Mouse (Mus musculus) cerebellum, postnatal 25 days (tissue): ENCODE results near the gene Isg20l2.

Source experiments
- DNase-seq, 2 experiments: peaks; one replicate each; pipeline ENCODE4 v3.0.0; 2021; ENCODE audit warnings: mixed read lengths in 2 of 2

Isg20l2 gene

GRCm38 (mm10) chr3:87980728-87981127 lies 50.6 kb downstream of the Isg20l2 start:
- DNase-seq: no peak

GRCm38 (mm10) chr3:87981214-87981760 lies 51.2 kb downstream of the Isg20l2 start:
- no peak for DNase-seq

DNA sequence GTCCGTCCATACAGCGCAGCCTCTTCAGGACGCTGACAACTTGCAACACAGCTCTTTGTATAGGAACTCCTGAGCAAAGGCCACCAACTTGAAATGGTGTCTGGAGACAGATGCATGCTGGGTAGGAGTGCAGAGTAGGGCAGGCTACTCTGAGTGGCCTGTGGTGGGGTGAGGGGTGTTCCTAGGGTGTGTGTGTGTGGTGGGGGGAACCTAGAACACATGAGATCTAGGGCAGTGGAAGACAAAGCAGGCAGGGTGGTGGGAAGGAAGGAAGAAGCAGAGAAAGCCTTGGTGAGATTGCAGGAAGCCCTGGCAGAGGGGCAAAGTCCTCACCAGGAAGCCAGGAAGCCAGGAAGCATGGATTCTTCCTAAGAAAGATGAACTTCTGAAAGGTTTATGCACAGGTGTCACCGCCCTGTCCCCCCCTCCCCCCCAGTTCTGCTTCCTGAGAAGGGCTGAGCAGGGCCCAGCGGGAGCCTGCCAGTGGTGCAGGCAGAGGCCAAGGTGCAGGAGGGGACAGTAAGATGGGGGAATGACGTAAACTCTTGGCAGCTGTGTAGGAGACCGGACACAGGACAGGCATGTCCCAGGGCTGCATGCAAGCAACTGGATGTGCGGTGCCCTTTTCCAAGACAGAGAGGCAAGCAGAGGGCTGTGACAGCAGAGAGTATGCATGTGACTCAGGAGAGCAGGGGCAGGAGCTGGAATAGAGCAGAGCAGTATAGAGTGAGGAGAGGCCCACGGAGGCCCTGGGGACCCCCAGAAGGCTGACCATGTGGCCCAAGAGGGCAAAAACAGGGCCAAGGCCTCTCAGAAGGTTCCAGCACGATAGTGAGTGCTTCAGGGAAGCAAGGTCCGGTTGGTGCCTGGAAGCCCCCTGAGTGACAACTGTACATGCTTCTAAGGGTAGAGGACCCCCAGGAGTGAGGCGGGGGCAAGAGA lies 52.1 kb downstream of the Isg20l2 start:
- no peak for DNase-seq

DNA sequence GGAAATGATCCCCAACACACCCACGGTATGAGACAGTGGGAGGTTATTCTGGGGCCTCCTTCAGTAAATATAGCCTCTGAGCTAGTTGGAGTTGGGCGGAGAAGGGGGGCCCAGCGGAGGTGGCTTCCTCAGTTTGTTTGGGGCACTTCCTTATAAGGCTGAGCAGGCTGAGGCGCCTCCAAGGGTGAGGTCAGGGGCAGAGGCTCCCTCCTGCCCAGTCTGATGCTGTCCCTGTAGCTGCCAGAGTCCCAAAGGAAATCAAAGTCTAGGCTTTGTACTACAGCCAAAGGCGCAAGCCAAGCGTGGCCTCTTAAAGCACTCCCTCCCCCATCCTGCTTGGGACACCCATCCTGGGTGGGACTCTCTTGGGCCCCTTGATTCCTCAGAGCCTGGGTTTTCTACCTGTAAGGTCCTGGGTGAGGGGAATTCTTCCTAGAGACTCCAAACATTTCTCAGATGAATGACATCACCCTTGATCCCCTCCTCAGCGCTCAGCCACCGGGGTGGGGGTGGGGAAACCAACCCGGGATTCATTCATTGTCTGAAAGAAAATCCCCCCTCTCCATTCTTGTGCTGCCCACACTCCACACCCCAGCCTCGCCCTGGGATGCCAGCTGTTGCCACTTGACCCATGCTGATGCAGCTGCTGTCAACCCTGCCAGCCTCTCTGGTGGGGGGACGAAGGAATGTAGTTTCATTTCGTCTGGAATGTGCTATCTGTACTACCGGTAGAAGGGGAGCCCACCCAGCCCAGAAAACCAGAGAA lies 52.9 kb downstream of the Isg20l2 start:
- no peak for DNase-seq

DNA sequence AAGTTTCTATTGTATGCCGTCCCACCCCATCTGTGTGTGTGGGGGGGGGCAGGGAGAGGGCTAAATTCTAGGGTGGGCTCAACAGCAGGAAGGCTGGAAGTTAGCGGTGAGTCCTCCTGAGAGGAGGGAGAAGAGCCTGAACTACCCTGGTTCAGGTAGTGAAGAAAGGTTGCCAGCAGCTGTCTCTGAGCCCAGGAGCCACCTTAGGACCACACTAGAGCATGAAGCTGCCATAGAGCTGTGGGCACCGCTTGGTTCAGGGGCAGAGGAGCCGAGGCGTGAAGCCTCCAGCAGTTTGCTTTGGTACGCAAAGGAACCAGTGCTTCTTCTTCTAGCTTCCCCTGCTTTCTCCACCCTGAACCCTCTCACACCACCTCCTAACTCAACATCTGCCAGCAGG lies 53.5 kb downstream of the Isg20l2 start:
- DNase-seq: no peak

GRCm38 (mm10) chr3:87984094-87984493 lies 54.0 kb downstream of the Isg20l2 start:
- no peak for DNase-seq

- DNase-seq: peak; percentile 40 to 49
Measured at GRCm38 (mm10) chr3:87985505-87986320, 55.6 kb downstream of the Isg20l2 start.

GRCm38 (mm10) chr3:87986868-87987267 lies 56.8 kb downstream of the Isg20l2 start:
- DNase-seq: peak; percentile 92 to 96

- DNase-seq: no peak
Measured at GRCm38 (mm10) chr3:87987633-87988032, 57.5 kb downstream of the Isg20l2 start.

- no peak for DNase-seq
Measured at GRCm38 (mm10) chr3:87988068-87988467, 58.0 kb downstream of the Isg20l2 start.

DNA sequence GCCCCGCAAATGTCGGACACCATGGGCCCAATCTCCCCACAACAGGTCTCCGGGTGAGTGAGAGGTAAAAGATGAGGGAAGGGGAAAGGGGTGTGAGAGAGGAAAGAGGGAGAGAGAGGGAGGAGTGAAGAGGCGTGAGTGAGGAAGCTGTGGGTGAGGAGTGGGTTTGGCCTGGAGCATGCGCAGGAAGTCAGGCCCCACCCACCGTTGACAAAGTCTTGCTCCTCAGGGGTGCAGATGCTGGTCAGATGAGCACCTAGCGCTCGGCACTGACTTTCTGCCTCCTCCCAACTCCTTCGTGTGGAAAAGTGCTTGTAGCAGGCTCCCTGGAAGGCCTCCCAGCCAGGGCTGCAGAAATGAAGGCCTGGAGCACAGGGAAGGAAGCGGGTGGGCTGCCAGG lies 59.8 kb downstream of the Isg20l2 start:
- no peak for DNase-seq
